26 mouse cellular contexts compared by ENCODE assay signal in the genomic region with DNA sequence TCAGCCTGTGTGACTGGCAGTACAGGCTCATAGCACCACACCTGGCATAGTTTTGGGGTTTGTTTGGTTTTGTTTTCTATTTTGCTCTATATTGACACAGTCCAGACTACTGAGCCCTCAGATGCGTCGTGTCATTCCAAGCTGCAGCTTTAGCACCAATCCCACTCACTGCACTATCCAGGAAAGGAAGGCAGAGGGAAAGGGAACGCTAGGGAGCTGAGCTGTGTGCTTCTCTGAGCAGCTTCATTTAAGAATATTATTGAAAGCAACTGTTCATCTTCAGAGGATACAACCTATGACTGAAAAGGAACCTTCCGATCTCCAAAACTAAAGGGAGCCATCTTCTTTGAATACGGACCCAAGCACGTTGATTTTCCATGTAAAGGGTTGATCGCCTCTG.
"Had no signal": no experiment of that assay in that cellular context is flagged by ENCODE, and none has a peak within 500 bp of the region (broad histone marks: within the 10 kb centered on the region; RNA-seq: fewer than 3 reads in every experiment).

No protein-coding gene starts in this region.

- H3K27me3 ChIP-seq: heart, embryonic 13.5 days; heart, embryonic 15.5 days; hindbrain, embryonic 13.5 days; hindbrain, embryonic 15.5 days; kidney, embryonic 15.5 days; limb, embryonic 13.5 days; limb, embryonic 15.5 days; liver, embryonic 12.5 days had no signal

- DNase-seq: forebrain, postnatal 0 days; gastrocnemius, postnatal 14 days; gastrocnemius, postnatal 36 days; heart, adult 18-20 months; heart, postnatal 14 days; heart, postnatal 36 days; kidney, adult 11 months; kidney, adult 2 months; kidney, adult 9 months; kidney, postnatal 14 days; kidney, postnatal 36 days; layer of hippocampus, adult 9-11 months; layer of hippocampus, postnatal 36 days; left cerebral cortex, postnatal 4 days had no signal

- H3K9ac ChIP-seq: forebrain, postnatal 0 days; heart, embryonic 13.5 days; heart, embryonic 15.5 days; hindbrain, embryonic 13.5 days; hindbrain, embryonic 15.5 days; kidney, embryonic 15.5 days; limb, embryonic 13.5 days; limb, embryonic 15.5 days; liver, embryonic 12.5 days; liver, embryonic 14.5 days had no signal

- ATAC-seq: forebrain, postnatal 0 days; hindbrain, postnatal 0 days; liver, embryonic 12.5 days had no signal

- H3K4me2 ChIP-seq: heart, embryonic 13.5 days; heart, embryonic 15.5 days; hindbrain, embryonic 13.5 days; hindbrain, embryonic 15.5 days; kidney, embryonic 15.5 days; limb, embryonic 13.5 days; limb, embryonic 15.5 days; liver, embryonic 12.5 days had no signal

- H3K9me3 ChIP-seq: heart, embryonic 10.5 days; heart, embryonic 15.5 days; hindbrain, embryonic 15.5 days; kidney, embryonic 15.5 days; limb, embryonic 13.5 days; limb, embryonic 15.5 days; liver, embryonic 12.5 days had no signal

- H3K36me3 ChIP-seq: heart, embryonic 10.5 days; heart, embryonic 13.5 days; heart, embryonic 15.5 days; hindbrain, embryonic 13.5 days; hindbrain, embryonic 15.5 days; kidney, embryonic 15.5 days; limb, embryonic 13.5 days; limb, embryonic 15.5 days; liver, embryonic 12.5 days had no signal

- H3K4me1 ChIP-seq: hindbrain, embryonic 13.5 days; hindbrain, embryonic 15.5 days; limb, embryonic 13.5 days had no signal

- H3K27ac ChIP-seq: heart, embryonic 10.5 days; heart, embryonic 13.5 days; heart, embryonic 15.5 days; hindbrain, embryonic 13.5 days; hindbrain, embryonic 15.5 days; hindbrain, postnatal 0 days; kidney, embryonic 15.5 days; kidney, postnatal 0 days; limb, embryonic 13.5 days; limb, embryonic 15.5 days; liver, embryonic 12.5 days; liver, embryonic 14.5 days had no signal

- H3K4me3 ChIP-seq: heart, embryonic 10.5 days; heart, embryonic 13.5 days; heart, embryonic 15.5 days; hindbrain, embryonic 13.5 days; hindbrain, embryonic 15.5 days; kidney, embryonic 15.5 days; limb, embryonic 13.5 days; limb, embryonic 15.5 days; liver, embryonic 12.5 days had no signal
